In the genomic region with DNA sequence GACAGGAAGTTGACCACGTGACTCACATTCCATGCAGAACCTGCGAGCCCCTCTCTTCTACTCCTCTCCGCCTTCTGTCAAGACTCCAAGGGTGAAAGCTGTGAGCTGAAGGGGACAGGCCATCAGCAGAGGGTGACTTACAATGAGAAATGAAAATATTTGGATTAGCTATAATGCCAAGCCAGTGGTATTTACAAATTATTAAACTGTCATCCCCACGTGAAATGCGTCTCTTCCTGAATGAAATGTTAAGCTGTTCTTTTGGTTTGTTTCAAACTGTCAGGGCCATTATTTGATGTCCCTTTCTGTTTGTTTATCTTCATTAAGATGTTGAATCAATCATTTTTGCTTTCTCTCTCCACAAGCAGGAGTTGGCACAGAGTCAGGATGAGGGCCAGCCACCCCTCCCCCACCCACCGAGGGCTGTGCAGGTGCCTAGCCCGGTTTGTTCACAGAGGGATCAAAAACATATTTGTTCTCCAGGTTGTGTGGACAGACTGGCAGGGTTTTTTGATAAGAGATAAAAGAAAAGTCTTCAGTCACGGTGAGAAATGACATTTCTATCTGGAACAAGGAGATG, we compare ENCODE assay signal across 10 mouse cellular contexts.
DNase-seq lines count a peak whose midpoint lies in the region; ATAC-seq lines count a peak whose summit lies in the region.
"Had no signal": no experiment of that assay in that cellular context is flagged by ENCODE, and none has a peak within 500 bp of the region (broad histone marks: within the 10 kb centered on the region; RNA-seq: fewer than 3 reads in every experiment).

No protein-coding gene starts in this region.

- peak overlapping the region; percentile 9; the same call in 1 of the 2 replicates for H3K4me2 ChIP-seq in heart, embryonic 15.5 days
- H3K4me2 ChIP-seq in neural tube, embryonic 13.5 days: no peak overlapping the region
- H3K4me2 ChIP-seq: forebrain, embryonic 12.5 days had no signal

- peaks cover 17% of the 10 kb centered on the region for H3K4me1 ChIP-seq in heart, embryonic 15.5 days (replicated peaks)
- H3K4me1 ChIP-seq in neural tube, embryonic 13.5 days (replicated peaks): peaks cover 37% of the 10 kb centered on the region

- peak; percentile 17 to 52 for DNase-seq in adrenal gland, adult (ENCODE audit: inconsistent age in 2 of 2, low spot score in 1 of 2)
- DNase-seq in adrenal gland, adult 2 months: no peak
- no peak for DNase-seq in heart, adult 11 months
- no peak for DNase-seq in neural tube, embryonic 10.5 days (ENCODE audit: extremely low spot score, low spot score)
- peak; percentile 20 for DNase-seq in lung, postnatal 14 days
- no peak for DNase-seq in embryo, embryonic 10.5 days (ENCODE audit: low spot score)

- no peak overlapping the region for H3K9ac ChIP-seq in heart, embryonic 15.5 days
- H3K9ac ChIP-seq in neural tube, embryonic 13.5 days: 0 out of 2 replicates have a peak overlapping the region, but pooled peaks have one; percentile 31
- H3K9ac ChIP-seq: forebrain, embryonic 12.5 days had no signal

- H3K4me3 ChIP-seq in heart, embryonic 15.5 days: no peak overlapping the region
- H3K4me3 ChIP-seq in neural tube, embryonic 13.5 days: no peak overlapping the region
- H3K4me3 ChIP-seq: forebrain, embryonic 12.5 days had no signal

- WGBS in heart, embryonic 15.5 days: 24% methylated on average over 8 of the region's 8 CpGs
- WGBS in neural tube, embryonic 13.5 days: 51% methylated on average over 8 of the region's 8 CpGs

- no peak overlapping the region for H3K27ac ChIP-seq in heart, embryonic 15.5 days
- H3K27ac ChIP-seq in neural tube, embryonic 13.5 days (replicated peaks): peak overlapping the region; percentile 15; the same call in 1 of the 2 replicates
- H3K27ac ChIP-seq: forebrain, embryonic 12.5 days; macrophage had no signal

- H3K9me3 ChIP-seq in heart, embryonic 15.5 days (replicated peaks): no peaks in the 10 kb centered on the region
- H3K9me3 ChIP-seq in neural tube, embryonic 13.5 days: no peaks in the 10 kb centered on the region
- H3K9me3 ChIP-seq: forebrain, embryonic 12.5 days had no signal

- no peaks in the 10 kb centered on the region for H3K36me3 ChIP-seq in heart, embryonic 15.5 days
- H3K36me3 ChIP-seq in neural tube, embryonic 13.5 days: no peaks in the 10 kb centered on the region
- H3K36me3 ChIP-seq: forebrain, embryonic 12.5 days had no signal

- H3K27me3 ChIP-seq in heart, embryonic 15.5 days: peaks cover 19% of the 10 kb centered on the region
- H3K27me3 ChIP-seq in neural tube, embryonic 13.5 days: no peaks in the 10 kb centered on the region

- no peak for ATAC-seq in heart, embryonic 15.5 days (replicated peaks; ENCODE audit: insufficient number of reproducible peaks, insufficient read depth, low FRiP score, low read depth)
- no peak for ATAC-seq in neural tube, embryonic 13.5 days (ENCODE audit: low read depth)

Comparison
In these comparisons a context has a peak if more than half of its experiments do, and no peak if none do; other contexts are left out.
1. DNase-seq: peak in adrenal gland, adult (2 of 2) and lung, postnatal 14 days (single experiment); none in adrenal gland, adult 2 months (single experiment), heart, adult 11 months (single experiment), neural tube, embryonic 10.5 days (single experiment) and embryo, embryonic 10.5 days (single experiment).